Mouse (Mus musculus) heart, postnatal 0 days (tissue): ENCODE measurements at regions not wholly inside any gene's neighbourhood (a gene's known extent, or its start where the extent isn't known, plus 50 kb on each side); places are given as distances from the start of the nearest gene placed in this dataset.

Source experiments
- CTCF ChIP-seq: IDR thresholded peaks from 2 replicates; pipeline ENCODE4 v1.5.1; 2016; ENCODE audit warnings: antibody characterized with exemption, control low read depth, low read depth
- EP300 ChIP-seq: IDR thresholded peaks from 2 replicates; pipeline ENCODE4 v1.6.1; 2016; ENCODE audit warnings: antibody characterized with exemption, low read depth

GRCm38 (mm10) chr4:54877361-54877760, 67.5 kb upstream of the Zfp462 start:
- no peak for TF ChIP-seq CTCF
- no peak for TF ChIP-seq EP300
